In genomic region chr5:114127374-114128349, GRCm38 (mm10) we compare ENCODE assay signal across 8 mouse cellular contexts. TPM values are rescaled to one million over a fixed set of nuclear protein-coding genes. Genes with fewer than 3 reads are reported as not detected.
DNase-seq lines count a peak whose midpoint lies in the region; ATAC-seq lines count a peak whose summit lies in the region.

Alkbh2 (minus strand) TSS chr5:114128218.

- H3K27me3 ChIP-seq in hindbrain, embryonic 15.5 days, result no peaks in the 10 kb centered on the region

- H3K27ac ChIP-seq in hindbrain, embryonic 15.5 days (replicated peaks), result peak within 1 kb of the TSS; percentile 87
- H3K27ac ChIP-seq in macrophage, result peak within 1 kb of the TSS; percentile 31

- peak within 1 kb of the TSS; percentile 80 for H3K4me3 ChIP-seq in hindbrain, embryonic 15.5 days
- peak within 1 kb of the TSS; percentile 62 for H3K4me3 ChIP-seq in macrophage (ENCODE audit: inconsistent target)

- H3K36me3 ChIP-seq in hindbrain, embryonic 15.5 days, result peaks cover 18% of the 10 kb centered on the region
- peaks cover 8% of the 10 kb centered on the region; the same call in 1 of the 2 replicates for H3K36me3 ChIP-seq in macrophage (ENCODE audit: inconsistent target)

- peaks cover 16% of the 10 kb centered on the region for H3K4me1 ChIP-seq in hindbrain, embryonic 15.5 days (replicated peaks)

- H3K79me2 ChIP-seq in macrophage (ENCODE audit: inconsistent target), result no peaks in the 10 kb centered on the region

- peak within 1 kb of the TSS; percentile 85 for H3K9ac ChIP-seq in hindbrain, embryonic 15.5 days

- DNase-seq in WW6 (ENCODE audit: low read depth, low spot score), result peak; percentile 70
- peak; percentile 67 to 84 for DNase-seq in cerebellum, postnatal 4 days (ENCODE audit: low spot score in 2 of 2)
- DNase-seq in gastrocnemius, adult 18-20 months (ENCODE audit: low spot score), result peak; percentile 73
- peak; percentile 73 for DNase-seq in left cerebral cortex, adult 18-20 months (ENCODE audit: low spot score in 2 of 2)
- peak; percentile 63 for DNase-seq in right cerebral cortex, adult 18-20 months
- DNase-seq in urinary bladder, postnatal 14 days (ENCODE audit: low spot score), result peak; percentile 80

- H3K4me2 ChIP-seq in hindbrain, embryonic 15.5 days, result peak within 1 kb of the TSS; percentile 95

- under 1% methylated on average over 68 of the region's 69 CpGs for WGBS in hindbrain, embryonic 15.5 days
- WGBS in macrophage (ENCODE audit: missing documents), result 4% methylated on average over 69 of the region's 69 CpGs

- peak; percentile 17; the same call in 1 of the 2 replicates for ATAC-seq in hindbrain, embryonic 15.5 days (ENCODE audit: low FRiP score, low read depth)

- H3K9me3 ChIP-seq in hindbrain, embryonic 15.5 days, result no peaks in the 10 kb centered on the region

RNA-seq across cellular contexts. Expression of gene Alkbh2, which starts in this region (rescaled TPM):
- 1 to 10 TPM in 1 of 2 experiments, under 1 TPM in 1; 0.53 to 1.0 TPM for total RNA-seq in gastrocnemius, adult 18-20 months (2021)
- polyA plus RNA-seq in hindbrain, embryonic 15.5 days (2015; fragmentation: Nextera tagmentation; extraction: Ambion mirVana), result 6.4 and 7.4 TPM in 2 replicates
- total RNA-seq in left cerebral cortex, adult 18-20 months (2021), result 1 to 10 TPM; 5.6 to 5.7 TPM
- 1 to 10 TPM in 13 of 26 experiments, under 1 TPM in 2, not detected in 11; 0.88 to 3.6 (median 1.5) TPM for total RNA-seq in macrophage (2018; cell fraction: chromatin; rRNA removed)
- total RNA-seq in macrophage (2018; cell fraction: cytosol; rRNA removed), result 1 to 10 TPM in 23 of 26 experiments, under 1 TPM in 3; 0.72 to 3.4 (median 2.2) TPM
- total RNA-seq in macrophage (2018; cell fraction: nucleus; rRNA removed), result 1 to 10 TPM in 14 of 26 experiments, under 1 TPM in 4, not detected in 8; 0.63 to 4.8 (median 1.6) TPM
- 0.95 to 4.5 TPM (median 3.3 TPM) in 3 replicates for polyA plus RNA-seq in macrophage (2018)

Comparison
In these comparisons a context has a peak if more than half of its experiments do, and no peak if none do; other contexts are left out.
1. Peak in every context shown above with its lines: DNase-seq, ATAC-seq, H3K4me3 ChIP-seq and H3K27ac ChIP-seq.